Comparison of ENCODE assay signal across 8 mouse cellular contexts in the genomic region with DNA sequence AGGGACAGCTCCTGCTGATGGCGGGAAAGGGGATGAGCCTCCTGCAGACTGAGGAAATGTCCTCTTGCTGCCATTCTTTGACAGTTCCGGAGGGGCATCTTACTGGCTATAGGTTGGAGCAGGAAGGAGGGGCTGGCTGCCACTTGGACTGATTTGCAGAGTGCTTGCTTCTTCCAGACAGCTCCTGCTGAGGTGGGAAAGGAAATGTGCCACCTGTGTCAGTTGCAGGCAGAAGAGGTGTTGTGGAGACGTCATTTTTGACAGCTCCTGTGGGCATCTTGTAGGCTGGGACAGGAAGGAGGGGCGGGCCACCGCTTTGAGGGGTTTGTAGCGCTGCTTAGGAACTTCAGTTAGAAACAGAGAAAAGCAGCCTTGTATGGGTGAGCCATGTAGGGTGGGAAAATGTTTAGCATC. TPM values are rescaled to one million over a fixed set of nuclear protein-coding genes. Genes with fewer than 3 reads are reported as not detected.
DNase-seq lines count a peak whose midpoint lies in the region; ATAC-seq and TF ChIP-seq lines count a peak whose summit lies in the region.

No protein-coding gene starts in this region.

- H3K27me3 ChIP-seq in heart, embryonic 10.5 days (ENCODE audit: insufficient read depth, poor library complexity, severe bottlenecking): no peaks in the 10 kb centered on the region
- no peaks in the 10 kb centered on the region for H3K27me3 ChIP-seq in hindbrain, embryonic 14.5 days (ENCODE audit: control insufficient read depth, insufficient read depth, low read length)
- peaks cover 5% of the 10 kb centered on the region; the same call in 1 of the 2 replicates for H3K27me3 ChIP-seq in midbrain, embryonic 13.5 days

- H3K4me1 ChIP-seq in heart, embryonic 10.5 days: peaks cover 6% of the 10 kb centered on the region; the same call in 1 of the 2 replicates
- H3K4me1 ChIP-seq in hindbrain, embryonic 14.5 days (replicated peaks; ENCODE audit: control insufficient read depth, insufficient read depth, low read length): no peaks in the 10 kb centered on the region
- H3K4me1 ChIP-seq in midbrain, embryonic 13.5 days (replicated peaks): 0 out of 2 replicates have a peak, but pooled peaks cover 2% of the 10 kb centered on the region

- no peaks in the 10 kb centered on the region for H3K9me3 ChIP-seq in heart, embryonic 10.5 days
- H3K9me3 ChIP-seq in hindbrain, embryonic 14.5 days (ENCODE audit: control insufficient read depth, low read length): no peaks in the 10 kb centered on the region
- no peaks in the 10 kb centered on the region for H3K9me3 ChIP-seq in midbrain, embryonic 13.5 days

- H3K27ac ChIP-seq in heart, embryonic 10.5 days: 0 out of 2 replicates have a peak overlapping the region, but pooled peaks have one; percentile 16
- H3K27ac ChIP-seq in hindbrain, embryonic 14.5 days: peak overlapping the region; percentile 67
- peak overlapping the region; percentile 4 for H3K27ac ChIP-seq in midbrain, embryonic 13.5 days
- H3K27ac ChIP-seq in gastrocnemius, adult 2 months: no peak overlapping the region

- H3K9ac ChIP-seq in hindbrain, embryonic 14.5 days: peak overlapping the region; percentile 40; the same call in 1 of the 2 replicates
- H3K9ac ChIP-seq in midbrain, embryonic 13.5 days (replicated peaks): peak overlapping the region; percentile 58

- 0 out of 2 replicates have a peak, but pooled peaks cover 3% of the 10 kb centered on the region for H3K36me3 ChIP-seq in heart, embryonic 10.5 days
- no peaks in the 10 kb centered on the region for H3K36me3 ChIP-seq in hindbrain, embryonic 14.5 days (replicated peaks; ENCODE audit: control insufficient read depth, insufficient read depth)
- no peaks in the 10 kb centered on the region for H3K36me3 ChIP-seq in midbrain, embryonic 13.5 days

- H3K4me2 ChIP-seq in hindbrain, embryonic 14.5 days (replicated peaks): peak overlapping the region; percentile 52
- peak overlapping the region; percentile 55 for H3K4me2 ChIP-seq in midbrain, embryonic 13.5 days (replicated peaks)

- WGBS in heart, embryonic 10.5 days: 49% methylated on average over 6 of the region's 6 CpGs
- WGBS in hindbrain, embryonic 14.5 days: 72% methylated on average over 6 of the region's 6 CpGs
- 55% methylated on average over 6 of the region's 6 CpGs for WGBS in midbrain, embryonic 13.5 days

- DNase-seq in heart, embryonic 10.5 days (ENCODE audit: low spot score): peak; percentile 73
- no peak for DNase-seq in heart, postnatal 10 days
- peak; percentile 51 for DNase-seq in MN1 (ENCODE audit: low spot score)
- DNase-seq in hindbrain, embryonic 14.5 days (ENCODE audit: low spot score): no peak
- DNase-seq in ovary, postnatal 10 days (ENCODE audit: low spot score): no peak
- no peak for DNase-seq in frontal cortex, adult 2 months (ENCODE audit: extremely low spot score in 1 of 2, low spot score in 1 of 2)
- DNase-seq in gastrocnemius, adult 2 months: no peak

- peak; percentile 51; the same call in 1 of the 2 replicates for ATAC-seq in hindbrain, embryonic 14.5 days (ENCODE audit: low FRiP score)
- peak; percentile 63 for ATAC-seq in midbrain, embryonic 13.5 days

- intact Hi-C loops in heart, postnatal 10 days (cut with DNase I): no loop called here
- intact Hi-C loops in gastrocnemius, adult 2 months (cut with DNase I): no loop called here

- no peak for TF ChIP-seq CTCF in gastrocnemius, adult 2 months (IDR thresholded peaks at IDR 0.05)

- peak overlapping the region; percentile 56 for H3K4me3 ChIP-seq in heart, embryonic 10.5 days
- peak overlapping the region; percentile 42 for H3K4me3 ChIP-seq in hindbrain, embryonic 14.5 days (replicated peaks; ENCODE audit: low read length)
- peak overlapping the region; percentile 43 for H3K4me3 ChIP-seq in midbrain, embryonic 13.5 days (replicated peaks)
- no peak overlapping the region for H3K4me3 ChIP-seq in gastrocnemius, adult 2 months

RNA-seq across cellular contexts. Expression of a gene that starts 13.3 kb away (rescaled TPM):
- 0.42 and 0.72 TPM in 2 replicates for polyA plus RNA-seq in heart, embryonic 10.5 days (2016; fragmentation: Nextera tagmentation; extraction: Ambion mirVana)
- 1 to 10 TPM; 2.2 to 2.6 TPM for total RNA-seq in heart, postnatal 10 days (2021)
- 1.7 TPM in 2 replicates for polyA plus RNA-seq in hindbrain, embryonic 14.5 days (2014; fragmentation: Nextera tagmentation; extraction: Ambion mirVana)
- polyA plus RNA-seq in midbrain, embryonic 13.5 days (2015; fragmentation: Nextera tagmentation; extraction: Ambion mirVana): 0.89 and 0.96 TPM in 2 replicates
- polyA plus RNA-seq in frontal cortex, adult 2 months (2012; rRNA removed): 6.2 and 7.4 TPM in 2 replicates
- 1 to 10 TPM in 1 of 2 experiments, under 1 TPM in 1; 0.97 to 1.6 TPM for total RNA-seq in gastrocnemius, adult 2 months (2021)

RNA-seq across cellular contexts. Expression of a gene that starts 21.4 kb away (rescaled TPM):
- polyA plus RNA-seq in heart, embryonic 10.5 days (2016; fragmentation: Nextera tagmentation; extraction: Ambion mirVana): not detected in 2 replicates
- not detected for total RNA-seq in heart, postnatal 10 days (2021)
- polyA plus RNA-seq in hindbrain, embryonic 14.5 days (2014; fragmentation: Nextera tagmentation; extraction: Ambion mirVana): not detected in 2 replicates
- not detected in 2 replicates for polyA plus RNA-seq in midbrain, embryonic 13.5 days (2015; fragmentation: Nextera tagmentation; extraction: Ambion mirVana)
- polyA plus RNA-seq in frontal cortex, adult 2 months (2012; rRNA removed): not detected in 2 replicates
- not detected for total RNA-seq in gastrocnemius, adult 2 months (2021)

RNA-seq across cellular contexts. Expression of a gene that starts 39.3 kb away (rescaled TPM):
- polyA plus RNA-seq in heart, embryonic 10.5 days (2016; fragmentation: Nextera tagmentation; extraction: Ambion mirVana): 0.31 TPM in 1 of 2 replicates, not detected in the other
- 1 to 10 TPM; 3.2 to 3.9 TPM for total RNA-seq in heart, postnatal 10 days (2021)
- polyA plus RNA-seq in hindbrain, embryonic 14.5 days (2014; fragmentation: Nextera tagmentation; extraction: Ambion mirVana): 2.4 and 4.1 TPM in 2 replicates
- 2.1 and 2.2 TPM in 2 replicates for polyA plus RNA-seq in midbrain, embryonic 13.5 days (2015; fragmentation: Nextera tagmentation; extraction: Ambion mirVana)
- 2.6 and 3.3 TPM in 2 replicates for polyA plus RNA-seq in frontal cortex, adult 2 months (2012; rRNA removed)
- 1 to 10 TPM; 1.2 to 3.6 TPM for total RNA-seq in gastrocnemius, adult 2 months (2021)

RNA-seq across cellular contexts. Expression of a gene that starts 59.5 kb away (rescaled TPM):
- polyA plus RNA-seq in heart, embryonic 10.5 days (2016; fragmentation: Nextera tagmentation; extraction: Ambion mirVana): 12.9 and 16.2 TPM in 2 replicates
- 1 to 10 TPM; 7.1 to 7.6 TPM for total RNA-seq in heart, postnatal 10 days (2021)
- 28.6 and 29.4 TPM in 2 replicates for polyA plus RNA-seq in hindbrain, embryonic 14.5 days (2014; fragmentation: Nextera tagmentation; extraction: Ambion mirVana)
- polyA plus RNA-seq in midbrain, embryonic 13.5 days (2015; fragmentation: Nextera tagmentation; extraction: Ambion mirVana): 20.8 and 23.2 TPM in 2 replicates
- polyA plus RNA-seq in frontal cortex, adult 2 months (2012; rRNA removed): 27.7 and 32.3 TPM in 2 replicates
- total RNA-seq in gastrocnemius, adult 2 months (2021): 10 to 100 TPM; 14.9 to 16.7 TPM

Comparison
In these comparisons a context has a peak if more than half of its experiments do, and no peak if none do; other contexts are left out.
1. DNase-seq: peak in heart, embryonic 10.5 days (single experiment) and MN1 (single experiment); none in heart, postnatal 10 days (0 of 2), hindbrain, embryonic 14.5 days (single experiment), ovary, postnatal 10 days (single experiment), frontal cortex, adult 2 months (0 of 2) and gastrocnemius, adult 2 months (single experiment).